Mouse (Mus musculus) liver, postnatal 0 days (tissue): ENCODE measurements around the gene Htra2.

Experiments
- CTCF ChIP-seq: sonication (generic); IDR thresholded peaks from 2 replicates; pipeline ENCODE4 v1.5.1; 2016; ENCODE audit warnings: antibody characterized with exemption, low read depth
- EP300 ChIP-seq: IDR thresholded peaks from 2 replicates; pipeline ENCODE4 v1.6.1; 2016; ENCODE audit warnings: antibody characterized with exemption, low read depth, mild to moderate bottlenecking

- TF ChIP-seq EP300 (no peak), CTCF (no peak)
These were observed 27.4 kb downstream of the Htra2 start for GRCm38 (mm10) chr6:83027706-83028105.
